Mouse (Mus musculus): ENCODE measurements around the gene Hist2h3b. TPM values are rescaled to one million over a fixed set of nuclear protein-coding genes. Genes with fewer than 3 reads are reported as not detected.
"Not testable (repeated sequence)": the region's sequence is repeated elsewhere in the genome, so short reads cannot be mapped to it uniquely, and the experiment has no call there.

Hist2h3b gene
- polyA plus RNA-seq (2015; fragmentation: Nextera tagmentation; extraction: Ambion mirVana) = 12.8 and 13.1 TPM in 2 replicates

- peak within 1 kb of the TSS; percentile 86 for H3K4me2 ChIP-seq
- peak; percentile 52 for ATAC-seq (replicated peaks)
- no peaks in the 10 kb centered on the region for H3K36me3 ChIP-seq (replicated peaks)
- WGBS = 22% methylated on average over 29 of the region's 30 CpGs
- H3K27ac ChIP-seq = peak within 1 kb of the TSS; percentile 95
- H3K4me1 ChIP-seq = peaks cover 23% of the 10 kb centered on the region
- H3K9me3 ChIP-seq = no peaks in the 10 kb centered on the region
- no peaks in the 10 kb centered on the region for H3K27me3 ChIP-seq (replicated peaks)
- peak within 1 kb of the TSS; percentile 48 for H3K4me3 ChIP-seq
- H3K9ac ChIP-seq = peak within 1 kb of the TSS; percentile 48
Measured at GRCm38 (mm10) chr3:96268051-96268775, at the start of gene Hist2h3b. Hist2h3b (plus strand) TSS chr3:96268654.

DNA sequence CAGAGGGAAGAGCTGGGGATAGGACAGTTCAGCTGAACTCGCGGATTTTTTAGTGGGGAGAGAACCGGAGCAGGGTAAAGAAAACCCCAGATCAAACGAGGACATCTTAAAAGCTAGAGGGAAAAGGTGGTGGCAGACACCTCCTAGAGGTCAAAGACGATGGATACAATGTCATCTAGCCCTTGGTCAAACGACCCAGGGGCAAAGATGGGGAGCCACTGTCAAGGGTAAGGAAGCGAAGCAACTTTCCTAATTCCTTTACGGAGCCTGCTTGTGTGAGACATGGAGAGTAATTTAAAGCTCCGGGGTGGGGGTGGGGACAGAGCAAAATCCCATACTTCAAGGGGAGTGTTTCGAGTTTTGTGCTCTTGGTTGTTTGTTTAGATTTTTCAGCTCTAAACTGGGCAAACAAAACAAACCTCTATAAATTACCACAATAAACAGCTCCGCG lies 49.2 kb upstream of the Hist2h3b start:
- H3K27me3 ChIP-seq (replicated peaks) = no peaks in the 10 kb centered on the region
- H3K27ac ChIP-seq = peak overlapping the region; percentile 98
- under 1% methylated on average over 12 of the region's 12 CpGs for WGBS
- no peaks in the 10 kb centered on the region for H3K36me3 ChIP-seq (replicated peaks)
- peak overlapping the region; percentile 74 for H3K4me3 ChIP-seq
- H3K4me1 ChIP-seq = peaks cover 23% of the 10 kb centered on the region
- H3K4me2 ChIP-seq = peak overlapping the region; percentile 93
- no peaks in the 10 kb centered on the region for H3K9me3 ChIP-seq
- H3K9ac ChIP-seq = peak overlapping the region; percentile 87
- peak; percentile 31 for ATAC-seq (replicated peaks)

DNA sequence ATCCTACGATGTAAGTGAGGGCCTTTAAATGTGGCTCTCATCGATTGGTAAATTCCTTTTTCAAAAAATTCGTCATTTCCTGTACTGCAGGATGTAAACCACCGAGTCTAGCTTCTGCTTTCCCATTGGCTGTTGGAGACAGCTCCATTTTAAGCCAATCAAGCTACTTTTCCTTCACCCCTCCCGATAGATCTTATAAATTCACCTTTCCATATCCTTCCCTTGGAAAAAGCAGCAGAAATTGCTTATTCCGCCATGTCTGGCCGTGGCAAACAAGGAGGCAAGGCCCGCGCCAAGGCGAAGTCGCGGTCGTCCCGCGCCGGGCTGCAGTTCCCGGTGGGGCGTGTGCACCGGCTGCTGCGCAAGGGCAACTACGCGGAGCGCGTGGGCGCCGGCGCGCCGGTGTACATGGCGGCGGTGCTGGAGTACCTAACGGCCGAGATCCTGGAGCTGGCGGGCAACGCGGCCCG lies 48.8 kb upstream of the Hist2h3b start, which contains the start of the genes Bola1 and Hist2h2ab:
Gene Bola1, minus strand, starts transcription at position 49 of the 470 bp plus-strand sequence.
Gene Hist2h2ab, plus strand, starts transcription at position 205 of the 470 bp plus-strand sequence.
- Histone ChIP-seq H3K27me3 (replicated peaks) (no peaks in the 10 kb centered on the region), H3K9me3 (no peaks in the 10 kb centered on the region), H3K9ac (peak within 1 kb of the TSS; percentile 87), H3K4me1 (peaks cover 23% of the 10 kb centered on the region), H3K4me3 (peak within 1 kb of the TSS; percentile 74), H3K27ac (peak within 1 kb of the TSS; percentile 98), H3K36me3 (replicated peaks) (no peaks in the 10 kb centered on the region), H3K4me2 (peak within 1 kb of the TSS; percentile 93)
- WGBS = under 1% methylated on average over 37 of the region's 37 CpGs
- peak; percentile 94 for ATAC-seq (replicated peaks)

GRCm38 (mm10) chr3:96220131-96220764 lies 48.2 kb upstream of the Hist2h3b start:
- H3K4me2 ChIP-seq = peak overlapping the region; percentile 93
- H3K9me3 ChIP-seq; H3K36me3 ChIP-seq (replicated peaks); H3K27me3 ChIP-seq (replicated peaks): not testable (repeated sequence)
- H3K27ac ChIP-seq = peak overlapping the region; percentile 98
- H3K9ac ChIP-seq = peak overlapping the region; percentile 87
- under 1% methylated on average over 32 of the region's 47 CpGs for WGBS
- peak overlapping the region; percentile 74 for H3K4me3 ChIP-seq
- peak; percentile 32 for ATAC-seq (replicated peaks)
- H3K4me1 ChIP-seq = peaks cover 23% of the 10 kb centered on the region

- no peaks in the 10 kb centered on the region for H3K27me3 ChIP-seq (replicated peaks)
- no peaks in the 10 kb centered on the region for H3K36me3 ChIP-seq (replicated peaks)
- H3K9ac ChIP-seq = peak within 1 kb of the TSS; percentile 87
- peak within 1 kb of the TSS; percentile 98 for H3K27ac ChIP-seq
- H3K4me3 ChIP-seq = peak within 1 kb of the TSS; percentile 74
- H3K4me2 ChIP-seq = peak within 1 kb of the TSS; percentile 93
- peak; percentile 79 for ATAC-seq (replicated peaks)
- peaks cover 23% of the 10 kb centered on the region for H3K4me1 ChIP-seq
- WGBS = under 1% methylated on average over 43 of the region's 43 CpGs
- no peaks in the 10 kb centered on the region for H3K9me3 ChIP-seq
Measured at GRCm38 (mm10) chr3:96220765-96221639, 47.5 kb upstream of the Hist2h3b start, which contains the start of the genes Hist2h2ac and Hist2h2be. Hist2h2ac (minus strand) TSS chr3:96220880. Hist2h2be (plus strand) TSS chr3:96221119.

GRCm38 (mm10) chr3:96221640-96222038 lies 46.8 kb upstream of the Hist2h3b start:
- 7% methylated on average over 9 of the region's 9 CpGs for WGBS
- Histone ChIP-seq H3K27me3 (replicated peaks) (no peaks in the 10 kb centered on the region), H3K4me3 (peak overlapping the region; percentile 74), H3K36me3 (replicated peaks) (no peaks in the 10 kb centered on the region), H3K9me3 (no peaks in the 10 kb centered on the region), H3K4me2 (peak overlapping the region; percentile 93), H3K9ac (peak overlapping the region; percentile 87), H3K27ac (peak overlapping the region; percentile 98), H3K4me1 (peaks cover 23% of the 10 kb centered on the region)
- no peak for ATAC-seq (replicated peaks)

DNA sequence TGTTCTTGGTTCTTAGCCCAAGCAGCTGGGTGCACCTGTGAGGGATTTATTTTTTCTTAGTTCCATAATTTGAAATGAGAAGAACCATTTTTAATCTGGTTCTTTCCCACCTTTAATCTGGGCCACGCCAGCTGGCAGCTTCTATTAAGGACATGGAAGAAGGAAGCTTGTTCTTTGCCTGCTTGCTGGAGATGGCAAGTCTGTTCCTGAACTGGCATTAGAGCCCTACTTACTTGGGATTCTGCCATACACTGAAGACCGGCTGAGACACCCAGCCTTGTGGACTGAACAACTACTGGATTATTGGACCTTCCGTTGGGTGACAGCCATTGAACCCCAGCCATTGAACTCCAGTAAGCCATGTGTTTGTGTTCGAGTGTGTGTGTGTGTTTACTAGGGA lies 45.7 kb upstream of the Hist2h3b start:
- H3K36me3 ChIP-seq (replicated peaks) = no peaks in the 10 kb centered on the region
- 86% methylated on average over 4 of the region's 4 CpGs for WGBS
- no peak for ATAC-seq (replicated peaks)

DNA sequence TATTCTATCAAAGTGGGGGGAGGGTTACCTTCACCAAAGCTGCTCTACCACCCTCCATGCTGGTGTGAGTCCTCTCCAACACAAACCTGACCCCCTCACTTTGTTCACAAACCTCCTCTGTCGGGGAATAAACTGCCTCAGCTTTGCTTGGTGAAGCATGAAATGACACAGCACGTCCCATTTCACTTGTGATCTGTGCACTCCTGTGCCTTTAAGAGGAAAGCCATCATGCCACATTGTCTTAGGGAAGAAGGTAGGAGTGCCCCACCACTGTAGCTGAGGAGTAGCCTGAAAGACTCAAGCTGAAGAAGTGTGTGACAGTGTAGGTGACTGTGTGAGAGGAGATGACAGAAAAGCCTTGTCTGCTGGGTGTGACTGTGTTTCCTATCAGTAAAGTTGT lies 43.0 kb upstream of the Hist2h3b start:
- Histone ChIP-seq H3K27ac (no peak overlapping the region), H3K9ac (no peak overlapping the region), H3K36me3 (replicated peaks) (no peaks in the 10 kb centered on the region), H3K4me3 (no peak overlapping the region), H3K9me3 (no peaks in the 10 kb centered on the region), H3K4me1 (peaks cover 16% of the 10 kb centered on the region), H3K4me2 (no peak overlapping the region), H3K27me3 (replicated peaks) (no peaks in the 10 kb centered on the region)
- 11% methylated on average over 2 of the region's 2 CpGs for WGBS
- ATAC-seq (replicated peaks) = no peak

More for the DNA sequence above, 45.7 kb upstream of the Hist2h3b start:
- Histone ChIP-seq H3K4me3 (no peak overlapping the region), H3K4me1 (peaks cover 23% of the 10 kb centered on the region), H3K9me3 (no peaks in the 10 kb centered on the region), H3K4me2 (0 out of 2 replicates have a peak overlapping the region, but pooled peaks have one; percentile 3), H3K27me3 (replicated peaks) (no peaks in the 10 kb centered on the region), H3K27ac (no peak overlapping the region), H3K9ac (no peak overlapping the region)

DNA sequence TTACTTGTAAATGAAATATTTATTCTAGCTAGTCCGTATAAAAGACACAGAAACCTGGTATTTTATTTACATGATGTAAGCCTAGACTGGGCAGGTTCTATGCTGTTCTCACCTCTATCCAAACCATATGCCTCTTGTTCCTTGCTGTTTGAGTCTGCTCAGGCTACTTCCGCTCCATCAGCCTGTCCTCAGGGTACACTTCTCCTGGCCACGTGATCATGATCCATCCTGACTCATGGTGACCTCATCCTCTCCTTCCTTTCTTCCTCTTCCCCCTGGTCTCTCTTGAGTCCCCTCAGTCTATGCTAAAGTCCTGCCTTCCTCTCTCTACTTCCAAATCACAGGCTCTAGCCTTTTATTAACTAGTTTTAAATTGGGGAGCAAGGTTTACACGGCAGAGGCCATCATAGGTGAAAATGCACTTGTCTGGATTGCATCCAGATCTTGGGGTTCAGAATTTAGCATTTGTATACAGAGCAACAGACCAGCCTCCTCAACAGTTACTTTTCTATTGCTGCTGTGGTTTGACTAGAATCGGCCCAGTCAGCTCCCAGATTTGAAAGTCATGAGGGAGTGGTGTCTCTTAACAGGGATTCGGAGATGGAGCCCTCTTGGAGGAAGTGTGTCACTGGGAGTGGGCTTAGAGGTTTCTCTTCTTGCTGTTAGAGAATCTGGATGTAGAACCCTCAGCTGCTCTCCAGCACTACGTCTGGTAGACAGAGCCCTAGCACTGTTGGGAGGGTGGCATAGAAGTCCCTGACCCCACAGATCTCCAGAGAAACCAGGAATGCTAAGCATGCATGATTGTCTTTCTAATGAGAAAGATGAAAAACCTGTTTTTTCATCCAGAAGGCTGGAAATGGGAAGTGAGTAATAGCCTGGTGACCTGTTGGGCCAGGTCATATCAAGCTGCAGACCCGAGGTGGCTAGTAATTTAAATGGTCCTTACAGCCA lies 41.5 kb upstream of the Hist2h3b start:
- H3K4me1 ChIP-seq = peaks cover 5% of the 10 kb centered on the region
- no peak overlapping the region for H3K4me3 ChIP-seq
- no peak overlapping the region for H3K4me2 ChIP-seq
- no peaks in the 10 kb centered on the region for H3K36me3 ChIP-seq (replicated peaks)
- 81% methylated on average over 8 of the region's 8 CpGs for WGBS
- no peaks in the 10 kb centered on the region for H3K9me3 ChIP-seq
- H3K27ac ChIP-seq = no peak overlapping the region
- H3K9ac ChIP-seq = no peak overlapping the region
- no peaks in the 10 kb centered on the region for H3K27me3 ChIP-seq (replicated peaks)
- no peak for ATAC-seq (replicated peaks)

GRCm38 (mm10) chr3:96228828-96229227 lies 39.6 kb upstream of the Hist2h3b start:
- Histone ChIP-seq H3K4me2 (no peak overlapping the region), H3K27me3 (replicated peaks) (no peaks in the 10 kb centered on the region), H3K36me3 (replicated peaks) (no peaks in the 10 kb centered on the region), H3K9ac (no peak overlapping the region), H3K4me3 (no peak overlapping the region), H3K9me3 (no peaks in the 10 kb centered on the region), H3K27ac (no peak overlapping the region), H3K4me1 (no peaks in the 10 kb centered on the region)
- ATAC-seq (replicated peaks) = no peak
- 65% methylated on average over 2 of the region's 2 CpGs for WGBS

DNA sequence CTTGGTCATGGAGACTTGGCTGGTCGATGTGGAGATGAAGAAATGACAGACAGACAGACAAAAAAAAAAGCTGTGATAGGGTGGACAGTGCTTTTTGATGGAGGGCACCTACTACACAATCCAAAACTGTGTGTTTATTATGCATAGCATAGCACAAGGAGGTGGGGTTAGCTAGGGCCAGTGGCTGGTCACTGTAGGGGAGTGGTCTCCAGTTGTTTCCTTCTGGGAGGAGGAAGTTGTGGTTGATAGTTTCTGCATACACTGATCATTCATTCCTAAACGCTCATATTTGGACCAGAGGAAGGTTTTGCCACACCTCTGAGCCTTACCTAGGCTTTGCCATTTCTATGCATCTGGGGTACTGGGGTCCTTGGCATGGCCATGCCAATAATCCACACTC lies 38.0 kb upstream of the Hist2h3b start:
- Histone ChIP-seq H3K27ac (no peak overlapping the region), H3K4me1 (no peaks in the 10 kb centered on the region), H3K9ac (no peak overlapping the region), H3K4me2 (no peak overlapping the region), H3K27me3 (replicated peaks) (no peaks in the 10 kb centered on the region), H3K36me3 (replicated peaks) (no peaks in the 10 kb centered on the region), H3K4me3 (no peak overlapping the region), H3K9me3 (no peaks in the 10 kb centered on the region)
- 83% methylated on average over 2 of the region's 2 CpGs for WGBS
- ATAC-seq (replicated peaks) = no peak
